Mouse (Mus musculus) kidney, embryonic 14.5 days (tissue): ENCODE results near the gene Tm7sf3. TPM values are rescaled to one million over a fixed set of nuclear protein-coding genes. Genes with fewer than 3 reads are reported as not detected.

Experiments
- ATAC-seq: fragments of 200-750 bp; cut with Nextera tagmentation; 2 replicates; pipeline ENCODE4 v1.8.0; 2017; ENCODE audit warnings: moderate number of reproducible peaks, mild to moderate bottlenecking, moderate TSS enrichment, moderate library complexity; ENCODE audit not compliant: low FRiP score, low TSS enrichment
- H3K27ac ChIP-seq: fragments of 300-500 bp; sonication (generic); 2 replicates; pipeline ENCODE4 v1.5.1; 2014; ENCODE audit warnings: low read depth, mild to moderate bottlenecking, low read length, moderate library complexity, mixed read lengths
- H3K27me3 ChIP-seq: fragments of 300-500 bp; sonication (generic); 2 replicates; pipeline ENCODE4 v1.6.1; 2014; ENCODE audit warnings: mild to moderate bottlenecking, low read length; ENCODE audit not compliant: control insufficient read depth, insufficient read depth
- H3K36me3 ChIP-seq: fragments of 300-500 bp; sonication (generic); 2 replicates; pipeline ENCODE4 v1.6.1; 2014; ENCODE audit warnings: low read length, mixed read lengths; ENCODE audit not compliant: control insufficient read depth, insufficient read depth
- H3K4me1 ChIP-seq: fragments of 300-500 bp; sonication (generic); 2 replicates; pipeline ENCODE4 v1.6.1; 2014; ENCODE audit warnings: low read length, mixed read lengths; ENCODE audit not compliant: control insufficient read depth, insufficient read depth
- H3K4me2 ChIP-seq: fragments of 300-500 bp; sonication (generic); replicated peaks from 2 replicates; pipeline ENCODE4 v1.6.1; 2014; ENCODE audit warnings: low read depth, mild to moderate bottlenecking, low read length
- H3K4me3 ChIP-seq: fragments of 300-500 bp; sonication (generic); 2 replicates; pipeline ENCODE4 v1.5.1; 2014; ENCODE audit warnings: mild to moderate bottlenecking, low read length
- H3K9ac ChIP-seq: fragments of 300-500 bp; sonication (generic); 2 replicates; pipeline ENCODE4 v1.6.1; 2014; ENCODE audit warnings: low read depth, mild to moderate bottlenecking, low read length, moderate library complexity
- H3K9me3 ChIP-seq: fragments of 300-500 bp; sonication (generic); 2 replicates; pipeline ENCODE4 v1.6.1; 2016; ENCODE audit warnings: low read length; ENCODE audit not compliant: control insufficient read depth
- WGBS: fragments of 180-500 bp; shearing (Covaris S2); extraction: QIAGEN DNeasy Blood & Tissue Kit; methylation state at CpG from one replicate; pipeline ENCODE4 v1.1.7; 2014; 5-methylcytosine and 5-hydroxymethylcytosine counted together
- polyA plus RNA-seq: library from polyadenylated mRNA; unstranded; fragments of >200 nt; fragmentation: Nextera tagmentation; extraction: Ambion mirVana; gene quantifications from 2 replicates; pipeline ENCODE4 v1.2.1, GENCODE M21; 2014

Gene Tm7sf3
- polyA plus RNA-seq, 1 experiment from 2014 or later: 37.4 TPM

DNA sequence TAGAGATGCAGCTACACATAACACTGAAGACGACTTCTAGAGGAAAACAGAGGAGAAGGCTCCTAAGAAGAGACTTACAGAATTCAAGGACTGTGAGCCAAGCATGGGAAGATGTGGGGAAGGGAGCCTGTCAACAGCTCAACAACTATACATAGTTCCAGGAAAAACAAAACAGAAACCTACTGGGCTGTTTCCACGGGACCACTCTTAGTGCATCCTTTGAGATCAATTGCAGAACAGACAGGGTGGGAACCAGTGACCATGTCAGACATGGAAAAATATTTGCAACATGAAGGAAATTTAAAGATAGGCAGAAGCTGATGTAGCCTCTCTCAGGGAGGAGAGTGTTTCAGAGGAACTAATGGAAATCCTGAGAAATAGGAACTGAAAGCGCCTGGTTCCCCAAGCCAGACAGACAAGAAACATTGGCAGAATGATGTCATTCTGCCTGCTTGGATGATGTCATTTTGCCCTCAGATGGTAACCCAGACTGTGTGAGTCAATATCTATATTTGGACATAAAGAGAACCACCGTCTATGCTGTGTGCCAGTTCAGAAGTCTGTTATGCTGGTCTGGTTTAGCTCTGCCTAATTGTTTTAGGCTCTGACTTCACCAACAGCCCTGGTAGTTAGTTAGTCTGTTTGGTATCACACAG is 32.4 kb upstream of the Tm7sf3 start:
- Histone ChIP-seq H3K4me3 (no peak overlapping the region), H3K27me3 (no peaks in the 10 kb centered on the region), H3K4me2 (no peak overlapping the region), H3K36me3 (no peaks in the 10 kb centered on the region), H3K9ac (no peak overlapping the region), H3K4me1 (no peaks in the 10 kb centered on the region), H3K9me3 (peaks cover 6% of the 10 kb centered on the region), H3K27ac (no peak overlapping the region)
- ATAC-seq: no peak
- 74% methylated on average over 4 of the region's 4 CpGs for WGBS

GRCm38 (mm10) chr6:146674420-146674819 is 31.8 kb upstream of the Tm7sf3 start:
- no peak for ATAC-seq
- 82% methylated on average over 8 of the region's 8 CpGs for WGBS
- H3K27ac ChIP-seq: no peak overlapping the region

GRCm38 (mm10) chr6:146673696-146674095 is 31.1 kb upstream of the Tm7sf3 start:
- Histone ChIP-seq H3K9ac (no peak overlapping the region), H3K36me3 (no peaks in the 10 kb centered on the region), H3K27me3 (no peaks in the 10 kb centered on the region), H3K4me2 (no peak overlapping the region), H3K9me3 (peaks cover 6% of the 10 kb centered on the region), H3K4me3 (no peak overlapping the region), H3K4me1 (no peaks in the 10 kb centered on the region), H3K27ac (no peak overlapping the region)
- no peak for ATAC-seq
- WGBS: 75% methylated on average over 4 of the region's 4 CpGs

More at GRCm38 (mm10) chr6:146674420-146674819, 31.8 kb upstream of the Tm7sf3 start:
- H3K27me3 ChIP-seq: no peaks in the 10 kb centered on the region
- no peak overlapping the region for H3K4me2 ChIP-seq
- H3K9ac ChIP-seq: no peak overlapping the region
- H3K4me1 ChIP-seq: no peaks in the 10 kb centered on the region
- H3K36me3 ChIP-seq: no peaks in the 10 kb centered on the region
- H3K9me3 ChIP-seq: peaks cover 6% of the 10 kb centered on the region
- no peak overlapping the region for H3K4me3 ChIP-seq

DNA sequence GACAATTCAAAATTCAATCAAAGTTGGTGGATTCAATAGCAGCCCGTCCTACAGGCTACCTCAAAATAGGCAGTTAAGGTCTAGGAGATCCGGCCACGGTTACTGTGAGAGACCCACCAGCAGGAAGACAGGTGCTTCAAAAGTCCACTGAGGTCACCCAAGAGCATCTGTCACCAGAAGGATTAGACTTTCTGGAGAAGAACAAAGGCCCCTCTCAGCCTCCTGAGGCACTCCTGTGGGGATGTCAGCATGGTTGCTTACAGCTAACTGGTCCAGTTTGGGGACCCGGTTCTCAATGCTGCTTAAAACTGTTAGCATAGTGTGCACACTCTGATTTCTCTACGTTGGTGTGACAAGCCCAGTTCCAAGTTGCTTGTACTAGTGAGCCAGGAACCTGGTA is 29.5 kb upstream of the Tm7sf3 start:
- ATAC-seq: no peak

DNA sequence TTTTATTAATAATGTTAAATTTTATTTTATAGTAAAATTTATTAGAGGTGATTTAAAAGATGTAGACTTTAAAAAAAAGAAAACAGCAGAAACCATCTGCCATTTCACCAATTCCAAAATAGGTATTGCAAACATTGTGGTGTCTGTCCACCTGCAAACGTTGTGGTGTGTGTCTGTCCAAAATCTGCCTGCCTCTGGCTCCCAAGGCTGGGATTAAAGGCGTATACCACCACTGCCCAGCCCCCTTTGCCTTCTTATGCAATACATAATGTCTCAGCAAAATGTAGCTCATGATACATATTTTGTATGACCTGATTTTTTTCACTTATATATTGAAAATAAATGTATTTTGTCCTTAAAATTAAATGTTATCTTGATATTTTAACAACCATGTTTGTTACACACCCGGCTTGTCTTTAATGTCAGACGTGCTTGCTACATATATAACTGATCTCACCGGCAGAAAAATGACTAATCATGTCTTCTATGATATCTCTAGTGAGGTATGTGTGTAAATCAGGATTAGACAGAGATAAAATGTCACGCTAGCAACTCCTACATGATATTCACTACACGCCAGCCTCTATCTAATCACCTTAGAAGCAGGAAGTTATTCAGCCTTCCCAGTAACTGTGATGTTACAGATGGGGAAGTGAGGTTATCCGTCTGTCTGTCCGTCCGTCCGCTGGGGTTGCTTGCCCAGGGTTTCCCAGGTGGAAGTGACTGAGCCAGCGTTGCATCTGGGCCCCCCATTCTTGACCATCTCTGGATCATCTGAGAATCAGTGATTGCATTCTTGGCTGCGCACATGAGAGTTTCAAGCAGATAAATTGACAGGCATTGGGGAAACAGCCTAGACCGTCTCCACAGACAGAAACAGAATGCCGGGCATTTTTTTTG is 28.6 kb upstream of the Tm7sf3 start:
- no peaks in the 10 kb centered on the region for H3K4me1 ChIP-seq
- no peaks in the 10 kb centered on the region for H3K36me3 ChIP-seq
- H3K27ac ChIP-seq: no peak overlapping the region
- H3K9ac ChIP-seq: no peak overlapping the region
- 88% methylated on average over 15 of the region's 15 CpGs for WGBS
- ATAC-seq: no peak
- no peak overlapping the region for H3K4me2 ChIP-seq
- H3K9me3 ChIP-seq: peaks cover 6% of the 10 kb centered on the region
- H3K27me3 ChIP-seq: no peaks in the 10 kb centered on the region
- no peak overlapping the region for H3K4me3 ChIP-seq

More for the DNA sequence above, 29.5 kb upstream of the Tm7sf3 start:
- Histone ChIP-seq H3K4me3 (no peak overlapping the region), H3K9ac (no peak overlapping the region), H3K36me3 (no peaks in the 10 kb centered on the region), H3K27me3 (no peaks in the 10 kb centered on the region), H3K27ac (no peak overlapping the region), H3K9me3 (peaks cover 6% of the 10 kb centered on the region), H3K4me1 (no peaks in the 10 kb centered on the region), H3K4me2 (no peak overlapping the region)
- WGBS: 83% methylated on average over 5 of the region's 5 CpGs

GRCm38 (mm10) chr6:146668606-146669005 is 26.0 kb upstream of the Tm7sf3 start:
- Histone ChIP-seq H3K27me3 (no peaks in the 10 kb centered on the region), H3K4me2 (no peak overlapping the region), H3K27ac (no peak overlapping the region), H3K4me3 (no peak overlapping the region), H3K36me3 (no peaks in the 10 kb centered on the region), H3K9ac (no peak overlapping the region), H3K4me1 (no peaks in the 10 kb centered on the region), H3K9me3 (peaks cover 6% of the 10 kb centered on the region)
- no peak for ATAC-seq

GRCm38 (mm10) chr6:146666811-146667210 is 24.2 kb upstream of the Tm7sf3 start:
- no peak for ATAC-seq
- Histone ChIP-seq H3K36me3 (no peaks in the 10 kb centered on the region), H3K4me2 (no peak overlapping the region), H3K9ac (no peak overlapping the region), H3K4me1 (no peaks in the 10 kb centered on the region), H3K27me3 (no peaks in the 10 kb centered on the region), H3K4me3 (no peak overlapping the region), H3K27ac (no peak overlapping the region), H3K9me3 (peaks cover 6% of the 10 kb centered on the region)
- WGBS: 79% methylated on average over 6 of the region's 6 CpGs

GRCm38 (mm10) chr6:146665408-146665807 is 22.8 kb upstream of the Tm7sf3 start:
- WGBS: 76% methylated on average over 2 of the region's 2 CpGs
- H3K27ac ChIP-seq: no peak overlapping the region
- H3K27me3 ChIP-seq: no peaks in the 10 kb centered on the region
- no peak overlapping the region for H3K9ac ChIP-seq
- H3K36me3 ChIP-seq: no peaks in the 10 kb centered on the region
- H3K4me3 ChIP-seq: no peak overlapping the region
- H3K4me1 ChIP-seq: no peaks in the 10 kb centered on the region
- peaks cover 4% of the 10 kb centered on the region for H3K9me3 ChIP-seq
- ATAC-seq: no peak
- no peak overlapping the region for H3K4me2 ChIP-seq

DNA sequence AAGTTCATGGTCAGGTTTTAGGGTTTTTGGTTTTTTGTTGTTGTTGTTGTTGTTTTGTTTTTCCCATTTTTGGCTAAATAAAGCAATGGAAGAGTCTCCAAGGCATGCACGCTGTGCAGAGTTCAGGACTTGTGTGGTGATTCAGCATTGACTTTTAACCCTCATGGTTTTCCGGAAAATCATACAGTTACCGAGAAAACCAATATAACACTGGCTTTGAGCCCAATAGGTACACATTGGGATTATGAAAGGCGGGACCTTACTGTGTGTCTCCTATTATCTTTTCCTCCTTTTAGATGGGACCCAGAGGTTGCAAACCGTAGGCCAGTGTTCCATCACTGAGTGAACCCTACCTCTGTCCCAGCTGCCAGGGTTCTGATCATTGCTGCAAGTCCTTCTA is 22.3 kb upstream of the Tm7sf3 start:
- no peaks in the 10 kb centered on the region for H3K4me1 ChIP-seq
- H3K9ac ChIP-seq: no peak overlapping the region
- H3K9me3 ChIP-seq: no peaks in the 10 kb centered on the region
- H3K27ac ChIP-seq: no peak overlapping the region
- ATAC-seq: no peak
- no peak overlapping the region for H3K4me3 ChIP-seq
- H3K27me3 ChIP-seq: no peaks in the 10 kb centered on the region
- H3K36me3 ChIP-seq: no peaks in the 10 kb centered on the region
- H3K4me2 ChIP-seq: no peak overlapping the region
- WGBS: 97% methylated on average over 5 of the region's 5 CpGs
